In the genomic region with DNA sequence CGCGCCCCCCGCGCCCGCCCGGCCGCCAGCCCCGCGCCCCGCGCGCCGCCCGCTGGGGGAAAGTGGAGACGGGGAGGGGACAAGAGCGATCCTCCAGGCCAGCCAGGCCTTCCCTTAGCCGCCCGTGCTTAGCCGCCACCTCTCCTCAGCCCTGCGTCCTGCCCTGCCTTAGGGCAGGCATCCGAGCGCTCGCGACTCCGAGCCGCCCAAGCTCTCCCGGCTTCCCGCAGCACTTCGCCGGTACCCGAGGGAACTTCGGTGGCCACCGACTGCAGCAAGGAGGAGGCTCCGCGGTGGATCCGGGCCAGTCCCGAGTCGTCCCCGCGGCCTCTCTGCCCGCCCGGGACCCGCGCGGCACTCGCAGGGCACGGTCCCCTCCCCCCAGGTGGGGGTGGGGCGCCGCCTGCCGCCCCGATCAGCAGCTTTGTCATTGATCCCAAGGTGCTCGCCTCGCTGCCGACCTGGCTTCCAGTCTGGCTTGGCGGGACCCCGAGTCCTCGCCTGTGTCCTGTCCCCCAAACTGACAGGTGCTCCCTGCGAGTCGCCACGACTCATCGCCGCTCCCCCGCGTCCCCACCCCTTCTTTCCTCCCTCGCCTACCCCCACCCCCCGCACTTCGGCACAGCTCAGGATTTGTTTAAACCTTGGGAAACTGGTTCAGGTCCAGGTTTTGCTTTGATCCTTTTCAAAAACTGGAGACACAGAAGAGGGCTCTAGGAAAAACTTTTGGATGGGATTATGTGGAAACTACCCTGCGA, we compare ENCODE assay signal across 8 mouse cellular contexts. TPM values are rescaled to one million over a fixed set of nuclear protein-coding genes. Genes with fewer than 3 reads are reported as not detected.
DNase-seq lines count a peak whose midpoint lies in the region; ATAC-seq and TF ChIP-seq lines count a peak whose summit lies in the region.

No protein-coding gene starts in this region.

- 0 out of 2 replicates have a peak, but pooled peaks cover 8% of the 10 kb centered on the region for H3K36me3 ChIP-seq in E14TG2a.4 (ENCODE audit: insufficient read depth, low read length)
- no peaks in the 10 kb centered on the region for H3K36me3 ChIP-seq in forebrain, postnatal 0 days (ENCODE audit: insufficient read depth)
- H3K36me3 ChIP-seq in lung, embryonic 16.5 days (ENCODE audit: control insufficient read depth, insufficient read depth, low read length) = no peaks in the 10 kb centered on the region

- peak overlapping the region; percentile 77 for H3K27ac ChIP-seq in forebrain, postnatal 0 days (ENCODE audit: low read depth, low read length)
- H3K27ac ChIP-seq in lung, embryonic 16.5 days (ENCODE audit: low read length) = peak overlapping the region; percentile 91

- peak overlapping the region; percentile 67 for H3K4me2 ChIP-seq in forebrain, postnatal 0 days (ENCODE audit: low read depth)
- H3K4me2 ChIP-seq in lung, embryonic 16.5 days (ENCODE audit: low read depth, low read length) = peak overlapping the region; percentile 93

- no peaks in the 10 kb centered on the region for H3K27me3 ChIP-seq in E14TG2a.4 (ENCODE audit: insufficient read depth, low read length)
- H3K27me3 ChIP-seq in forebrain, postnatal 0 days (ENCODE audit: insufficient read depth, low read length) = no peaks in the 10 kb centered on the region
- no peaks in the 10 kb centered on the region; the same call in 1 of the 2 replicates for H3K27me3 ChIP-seq in lung, embryonic 16.5 days (ENCODE audit: control insufficient read depth, insufficient read depth, low read depth, low read length)

- no peaks in the 10 kb centered on the region for H3K9me3 ChIP-seq in E14TG2a.4 (ENCODE audit: low read length)
- H3K9me3 ChIP-seq in forebrain, postnatal 0 days (ENCODE audit: low read length) = no peaks in the 10 kb centered on the region
- H3K9me3 ChIP-seq in lung, embryonic 16.5 days (ENCODE audit: control insufficient read depth, low read length) = no peaks in the 10 kb centered on the region

- under 1% methylated on average over 49 of the region's 68 CpGs for WGBS in forebrain, postnatal 0 days
- under 1% methylated on average over 43 of the region's 68 CpGs for WGBS in lung, embryonic 16.5 days

- peak; percentile 22 for DNase-seq in cerebellum, adult 11 months
- peak; percentile 67 for DNase-seq in forebrain, postnatal 0 days
- peak; percentile 47 to 64 for DNase-seq in heart, postnatal 36 days
- peak; percentile 19 for DNase-seq in layer of hippocampus, adult 9-11 months
- DNase-seq in ovary, postnatal 14 days (ENCODE audit: low spot score) = peak; percentile 56
- peak; percentile 10 for DNase-seq in urinary bladder, postnatal 10 days (ENCODE audit: low spot score)

- H3K4me1 ChIP-seq in E14TG2a.4 (replicated peaks; ENCODE audit: low read depth, low read length) = peaks cover 76% of the 10 kb centered on the region
- peaks cover 5% of the 10 kb centered on the region; the same call in 1 of the 2 replicates for H3K4me1 ChIP-seq in forebrain, postnatal 0 days (ENCODE audit: insufficient read depth)
- H3K4me1 ChIP-seq in lung, embryonic 16.5 days (replicated peaks; ENCODE audit: control insufficient read depth, insufficient read depth, low read length) = peaks cover 5% of the 10 kb centered on the region; the same call in 1 of the 2 replicates

- peak overlapping the region; percentile 77 for H3K9ac ChIP-seq in forebrain, postnatal 0 days
- H3K9ac ChIP-seq in lung, embryonic 16.5 days (ENCODE audit: low read length) = peak overlapping the region; percentile 82

- peak overlapping the region; percentile 91 for H3K4me3 ChIP-seq in E14TG2a.4 (replicated peaks; ENCODE audit: low read length)
- peak overlapping the region; percentile 70 for H3K4me3 ChIP-seq in forebrain, postnatal 0 days (ENCODE audit: low read depth, low read length)
- H3K4me3 ChIP-seq in lung, embryonic 16.5 days (ENCODE audit: low read length) = peak overlapping the region; percentile 74

- intact Hi-C loops in heart, postnatal 36 days (cut with DNase I) = loop anchor here (5.0 to 10.0 kb wide), 3 partner anchors 178 to 888 kb away; no protein-coding TSS in a partner anchor

- ATAC-seq in forebrain, postnatal 0 days = peak; percentile 85
- ATAC-seq in lung, embryonic 16.5 days (ENCODE audit: low read depth) = peak; percentile 92

- TF ChIP-seq CTCF in E14TG2a.4 (conservative IDR thresholded peaks at IDR 0.05; ENCODE audit: low read length) = no peak
- no peak; the same call in none of the 2 replicates for TF ChIP-seq CTCF in forebrain, postnatal 0 days (IDR thresholded peaks at IDR 0.05; ENCODE audit: low read depth)

RNA-seq across cellular contexts. Expression of a gene that starts 0.5 kb away (rescaled TPM):
- total RNA-seq in forebrain, postnatal 0 days (2014; rRNA removed) = 4.8 and 7.2 TPM in 2 replicates
- 6.3 and 6.7 TPM in 2 replicates for polyA plus RNA-seq in forebrain, postnatal 0 days (2015; fragmentation: Nextera tagmentation; extraction: Ambion mirVana)
- 1 to 10 TPM; 2.0 to 2.9 TPM for total RNA-seq in heart, postnatal 36 days (2021)
- polyA plus RNA-seq in lung, embryonic 16.5 days (2015; fragmentation: Nextera tagmentation; extraction: Ambion mirVana) = 9.0 and 10.8 TPM in 2 replicates

Comparison
In these comparisons a context has a peak if more than half of its experiments do, and no peak if none do; other contexts are left out.
1. Peak in every context shown above with its lines: DNase-seq, ATAC-seq, H3K4me3 ChIP-seq and H3K27ac ChIP-seq.
2. DNase-seq: peak in every context shown above with its lines; median percentile 67 in forebrain, postnatal 0 days; 56 in ovary, postnatal 14 days; 56 in heart, postnatal 36 days; 22 in cerebellum, adult 11 months; 19 in layer of hippocampus, adult 9-11 months; 10 in urinary bladder, postnatal 10 days.